Mouse (Mus musculus): Measurements from ENCODE around the gene Limd2. TPM values are rescaled to one million over a fixed set of nuclear protein-coding genes. Genes with fewer than 3 reads are reported as not detected.
A peak's percentile ranks its signal among the peaks of the same experiment; 100 is the strongest.

The Limd2 gene
- polyA plus RNA-seq, 1 experiment from 2014 or later, result 431 TPM

DNA sequence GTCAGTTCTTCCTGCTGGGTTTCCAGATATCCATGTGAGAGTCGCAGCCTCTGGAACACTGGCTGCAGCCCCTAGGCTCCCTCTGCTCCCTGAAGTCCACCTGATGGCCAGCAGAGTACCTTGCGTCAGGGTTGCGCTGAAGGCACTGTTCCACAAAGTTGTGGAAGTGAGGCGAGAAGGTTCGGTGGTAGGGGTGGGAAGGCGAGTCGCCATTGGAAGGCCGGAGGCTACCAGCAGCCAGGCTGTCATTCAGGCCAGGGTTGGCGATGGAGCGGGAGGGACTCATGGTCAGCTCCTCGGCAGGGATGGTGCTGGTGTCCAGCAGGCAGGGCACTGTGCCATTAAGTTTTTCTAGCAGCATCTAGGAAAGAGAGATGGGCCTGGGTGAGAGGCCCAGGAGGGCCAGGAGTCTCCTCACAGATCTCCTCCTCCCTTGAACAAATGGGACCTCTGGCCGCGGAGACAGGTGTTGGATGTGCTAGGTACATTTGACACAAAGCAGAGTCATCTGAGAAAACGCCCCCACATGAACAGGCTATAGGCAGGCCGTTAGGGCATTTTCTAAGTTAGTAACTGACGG lies 4.0 kb upstream of the Limd2 start:
- Histone ChIP-seq H3K27ac (replicated peaks; ENCODE audit: low read depth, low read length) (no peak overlapping the region), H3K9ac (replicated peaks; ENCODE audit: low read length) (no peak overlapping the region), H3K36me3 (replicated peaks; ENCODE audit: control insufficient read depth, insufficient read depth, low read depth, low read length) (peaks cover 3% of the 10 kb centered on the region; the same call in 1 of the 2 replicates), H3K4me3 (ENCODE audit: low read depth, low read length) (no peak overlapping the region), H3K27me3 (ENCODE audit: control insufficient read depth, insufficient read depth, low read length) (no peaks in the 10 kb centered on the region), H3K4me2 (ENCODE audit: low read depth, low read length) (no peak overlapping the region), H3K9me3 (replicated peaks; ENCODE audit: control insufficient read depth, low read length) (no peaks in the 10 kb centered on the region), H3K4me1 (ENCODE audit: control insufficient read depth, insufficient read depth, low read length) (peaks cover 10% of the 10 kb centered on the region)
- DNase-seq (ENCODE audit: low spot score), result no peak
- WGBS, result 93% methylated on average over 16 of the region's 16 CpGs
- ATAC-seq (replicated peaks; ENCODE audit: insufficient number of reproducible peaks, low FRiP score, low TSS enrichment, low read depth), result no peak

DNA sequence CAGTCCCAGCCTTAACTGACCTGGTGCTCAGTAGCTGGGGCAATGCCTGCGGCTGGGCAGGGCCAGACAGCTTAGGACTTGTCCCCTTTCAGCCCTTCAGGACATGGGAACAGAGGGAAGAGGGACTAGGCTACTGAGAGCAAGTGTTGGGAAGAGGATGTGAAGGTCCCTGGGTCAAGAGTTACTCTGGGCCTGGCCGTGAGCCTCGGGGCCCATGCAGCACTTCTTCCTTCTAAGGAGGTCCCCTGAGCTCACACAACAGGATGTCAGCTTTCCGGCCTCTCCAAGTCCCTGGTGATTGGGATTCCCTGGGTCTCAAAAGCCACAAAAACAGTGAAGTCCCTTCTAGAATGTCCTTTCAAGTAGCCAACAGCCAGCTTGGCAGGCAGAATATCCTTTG lies 2.9 kb upstream of the Limd2 start:
- no peak overlapping the region for H3K27ac ChIP-seq (replicated peaks; ENCODE audit: low read depth, low read length)
- H3K4me1 ChIP-seq (ENCODE audit: control insufficient read depth, insufficient read depth, low read length), result peaks cover 14% of the 10 kb centered on the region
- no peak for ATAC-seq (replicated peaks; ENCODE audit: insufficient number of reproducible peaks, low FRiP score, low TSS enrichment, low read depth)
- H3K9ac ChIP-seq (replicated peaks; ENCODE audit: low read length), result no peak overlapping the region
- H3K4me3 ChIP-seq (ENCODE audit: low read depth, low read length), result no peak overlapping the region
- 78% methylated on average over 4 of the region's 4 CpGs for WGBS
- peaks cover 3% of the 10 kb centered on the region; the same call in 1 of the 2 replicates for H3K36me3 ChIP-seq (replicated peaks; ENCODE audit: control insufficient read depth, insufficient read depth, low read depth, low read length)
- H3K9me3 ChIP-seq (replicated peaks; ENCODE audit: control insufficient read depth, low read length), result no peaks in the 10 kb centered on the region
- no peak overlapping the region for H3K4me2 ChIP-seq (ENCODE audit: low read depth, low read length)
- no peak for DNase-seq (ENCODE audit: low spot score)
- no peaks in the 10 kb centered on the region for H3K27me3 ChIP-seq (ENCODE audit: control insufficient read depth, insufficient read depth, low read length)

DNA sequence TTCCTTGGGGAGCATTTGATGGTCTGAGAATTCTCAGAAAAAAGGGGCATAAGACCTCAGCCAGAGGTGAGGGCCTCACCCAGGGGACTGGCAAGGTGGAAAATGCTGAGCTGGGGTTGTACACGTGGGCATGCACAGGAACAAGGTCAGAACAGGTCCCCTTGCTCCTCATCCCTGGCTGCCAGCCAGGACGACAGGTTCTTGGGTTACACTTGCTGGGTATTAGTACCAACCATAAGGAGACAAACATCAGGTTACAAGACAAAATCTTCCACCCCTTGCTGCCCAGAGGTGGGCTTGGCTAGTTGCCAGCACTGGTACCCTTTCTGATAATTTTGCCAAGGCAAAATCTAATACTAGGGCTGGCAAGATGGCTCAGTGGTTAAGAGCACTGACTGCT lies 1.6 kb upstream of the Limd2 start:
- Histone ChIP-seq H3K9ac (replicated peaks; ENCODE audit: low read length) (no peak overlapping the region), H3K9me3 (replicated peaks; ENCODE audit: control insufficient read depth, low read length) (no peaks in the 10 kb centered on the region), H3K4me3 (ENCODE audit: low read depth, low read length) (no peak overlapping the region), H3K4me2 (ENCODE audit: low read depth, low read length) (no peak overlapping the region), H3K4me1 (ENCODE audit: control insufficient read depth, insufficient read depth, low read length) (peaks cover 19% of the 10 kb centered on the region), H3K27me3 (ENCODE audit: control insufficient read depth, insufficient read depth, low read length) (no peaks in the 10 kb centered on the region), H3K36me3 (replicated peaks; ENCODE audit: control insufficient read depth, insufficient read depth, low read depth, low read length) (peaks cover 14% of the 10 kb centered on the region), H3K27ac (replicated peaks; ENCODE audit: low read depth, low read length) (no peak overlapping the region)
- no peak for DNase-seq (ENCODE audit: low spot score)
- no peak for ATAC-seq (replicated peaks; ENCODE audit: insufficient number of reproducible peaks, low FRiP score, low TSS enrichment, low read depth)
- WGBS, result 84% methylated on average over 2 of the region's 2 CpGs

DNA sequence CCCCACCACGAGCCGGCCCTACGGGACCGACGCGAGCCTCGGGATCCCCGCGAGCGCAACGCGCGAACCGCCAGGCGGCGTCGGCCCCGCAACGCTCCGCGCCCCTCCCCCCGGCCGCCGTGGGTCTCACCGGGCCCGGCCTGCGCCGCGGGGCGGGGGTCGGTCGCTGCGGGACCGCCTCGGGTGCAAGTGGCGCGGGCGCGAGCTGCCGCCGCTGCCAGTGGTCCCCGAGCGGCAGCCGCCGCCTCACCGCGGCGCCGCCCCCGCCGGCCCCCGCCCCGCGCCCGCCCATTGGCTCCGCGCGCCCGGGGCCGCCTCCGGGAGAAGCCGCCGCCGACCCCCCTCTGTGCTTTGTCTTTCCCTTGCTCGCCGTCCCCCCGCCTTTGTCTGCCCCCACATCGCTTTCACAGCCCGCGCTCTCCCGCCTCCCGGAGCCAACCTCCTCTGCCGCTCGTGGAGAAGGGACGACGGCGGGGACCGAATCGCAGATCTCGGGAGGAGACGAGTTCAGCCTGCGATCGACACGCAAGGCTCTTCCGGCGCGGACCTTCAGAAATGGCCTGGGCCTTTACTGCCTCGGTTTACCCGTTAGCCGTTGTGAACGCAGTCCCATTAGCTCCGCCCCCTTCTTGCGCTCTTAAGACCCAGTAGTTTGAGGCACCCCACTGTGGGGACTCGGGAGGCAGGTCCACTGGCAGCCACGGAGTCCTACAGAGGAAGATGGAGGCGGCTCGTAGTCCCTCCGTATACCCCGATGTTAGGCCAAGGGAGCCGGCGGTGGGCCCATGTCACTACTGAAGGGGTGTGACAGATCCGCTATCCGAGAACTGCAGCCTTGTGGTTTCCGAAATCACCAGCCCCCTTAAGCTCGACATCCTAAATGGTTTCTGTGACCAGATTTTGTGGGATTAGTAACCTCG lies 479 bp downstream of the Limd2 start:
- Histone ChIP-seq H3K4me2 (ENCODE audit: low read depth, low read length) (peak overlapping the region; percentile 96), H3K4me3 (ENCODE audit: low read depth, low read length) (peak overlapping the region; percentile 83), H3K9ac (replicated peaks; ENCODE audit: low read length) (peak overlapping the region; percentile 96), H3K4me1 (ENCODE audit: control insufficient read depth, insufficient read depth, low read length) (peaks cover 19% of the 10 kb centered on the region), H3K9me3 (replicated peaks; ENCODE audit: control insufficient read depth, low read length) (no peaks in the 10 kb centered on the region), H3K36me3 (replicated peaks; ENCODE audit: control insufficient read depth, insufficient read depth, low read depth, low read length) (peaks cover 18% of the 10 kb centered on the region), H3K27me3 (ENCODE audit: control insufficient read depth, insufficient read depth, low read length) (no peaks in the 10 kb centered on the region), H3K27ac (replicated peaks; ENCODE audit: low read depth, low read length) (peak overlapping the region; percentile 99)
- DNase-seq (ENCODE audit: low spot score) (peak; percentile 84), ATAC-seq (replicated peaks; ENCODE audit: insufficient number of reproducible peaks, low FRiP score, low TSS enrichment, low read depth) (peak; percentile 53)
- WGBS, result under 1% methylated on average over 65 of the region's 106 CpGs

DNA sequence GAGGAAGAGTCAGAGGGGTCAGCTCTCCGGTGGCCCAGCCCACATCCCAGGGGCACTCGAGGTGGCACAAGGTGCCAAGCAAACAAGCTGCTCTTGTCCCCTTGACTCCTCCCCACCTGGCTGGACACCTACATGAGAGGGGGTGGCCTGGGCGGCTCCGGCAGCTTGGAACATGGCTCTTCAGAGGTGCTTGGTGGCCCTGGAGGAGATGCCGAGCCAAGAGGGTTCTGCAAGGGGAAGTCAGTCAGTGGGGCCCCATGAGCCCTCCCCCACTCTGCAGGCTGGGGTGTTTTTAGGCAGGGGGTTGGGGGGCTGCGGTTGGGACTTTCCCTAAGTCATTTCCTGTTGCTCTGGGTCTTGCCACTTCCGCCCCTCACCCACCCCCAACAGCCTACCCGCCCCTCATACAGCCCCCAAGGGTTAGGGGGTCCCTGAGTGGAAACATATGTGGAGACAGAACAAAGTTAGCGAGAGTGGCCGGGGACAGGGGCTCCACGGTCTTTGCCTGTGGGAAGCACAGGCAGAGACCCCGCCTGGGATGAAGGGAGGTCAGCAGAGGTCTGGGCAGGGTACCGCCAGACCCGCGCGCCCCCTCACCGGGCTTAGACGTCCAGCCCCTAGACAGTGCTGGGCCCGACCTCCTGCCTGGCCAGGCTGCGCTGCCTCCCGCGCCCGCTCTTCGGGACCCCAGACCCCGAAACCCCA lies 1.3 kb downstream of the Limd2 start:
- H3K4me1 ChIP-seq (ENCODE audit: control insufficient read depth, insufficient read depth, low read length), result peaks cover 19% of the 10 kb centered on the region
- DNase-seq (ENCODE audit: low spot score), result peak; percentile 84
- H3K36me3 ChIP-seq (replicated peaks; ENCODE audit: control insufficient read depth, insufficient read depth, low read depth, low read length), result peaks cover 18% of the 10 kb centered on the region
- no peaks in the 10 kb centered on the region for H3K27me3 ChIP-seq (ENCODE audit: control insufficient read depth, insufficient read depth, low read length)
- under 1% methylated on average over 25 of the region's 25 CpGs for WGBS
- peak overlapping the region; percentile 96 for H3K9ac ChIP-seq (replicated peaks; ENCODE audit: low read length)
- H3K9me3 ChIP-seq (replicated peaks; ENCODE audit: control insufficient read depth, low read length), result no peaks in the 10 kb centered on the region
- H3K27ac ChIP-seq (replicated peaks; ENCODE audit: low read depth, low read length), result peak overlapping the region; percentile 99
- H3K4me2 ChIP-seq (ENCODE audit: low read depth, low read length), result peak overlapping the region; percentile 96
- ATAC-seq (replicated peaks; ENCODE audit: insufficient number of reproducible peaks, low FRiP score, low TSS enrichment, low read depth), result peak; percentile 68
- H3K4me3 ChIP-seq (ENCODE audit: low read depth, low read length), result peak overlapping the region; percentile 83

DNA sequence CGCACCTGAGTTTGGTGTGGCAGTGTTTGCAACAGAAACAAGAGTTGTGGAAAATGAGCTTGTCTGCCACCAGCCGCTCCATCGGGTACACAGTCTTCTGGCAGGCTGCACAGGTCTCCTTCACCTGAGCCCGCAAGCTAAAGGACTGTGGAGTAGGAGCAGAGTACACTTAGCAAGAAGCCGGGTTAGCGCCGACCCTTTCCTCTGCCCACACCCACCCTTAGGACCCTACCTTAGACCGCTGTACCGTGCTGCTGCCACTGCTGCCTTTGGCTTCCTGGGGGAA lies 1.8 kb downstream of the Limd2 start:
- H3K36me3 ChIP-seq (replicated peaks; ENCODE audit: control insufficient read depth, insufficient read depth, low read depth, low read length), result peaks cover 18% of the 10 kb centered on the region
- peak overlapping the region; percentile 96 for H3K4me2 ChIP-seq (ENCODE audit: low read depth, low read length)
- peak overlapping the region; percentile 83 for H3K4me3 ChIP-seq (ENCODE audit: low read depth, low read length)
- ATAC-seq (replicated peaks; ENCODE audit: insufficient number of reproducible peaks, low FRiP score, low TSS enrichment, low read depth), result peak; percentile 27; the same call in 1 of the 2 replicates
- H3K9ac ChIP-seq (replicated peaks; ENCODE audit: low read length), result peak overlapping the region; percentile 96
- H3K27ac ChIP-seq (replicated peaks; ENCODE audit: low read depth, low read length), result peak overlapping the region; percentile 99
- H3K4me1 ChIP-seq (ENCODE audit: control insufficient read depth, insufficient read depth, low read length), result peaks cover 19% of the 10 kb centered on the region
- no peaks in the 10 kb centered on the region for H3K9me3 ChIP-seq (replicated peaks; ENCODE audit: control insufficient read depth, low read length)
- 41% methylated on average over 9 of the region's 9 CpGs for WGBS
- no peaks in the 10 kb centered on the region for H3K27me3 ChIP-seq (ENCODE audit: control insufficient read depth, insufficient read depth, low read length)
- DNase-seq (ENCODE audit: low spot score), result no peak

DNA sequence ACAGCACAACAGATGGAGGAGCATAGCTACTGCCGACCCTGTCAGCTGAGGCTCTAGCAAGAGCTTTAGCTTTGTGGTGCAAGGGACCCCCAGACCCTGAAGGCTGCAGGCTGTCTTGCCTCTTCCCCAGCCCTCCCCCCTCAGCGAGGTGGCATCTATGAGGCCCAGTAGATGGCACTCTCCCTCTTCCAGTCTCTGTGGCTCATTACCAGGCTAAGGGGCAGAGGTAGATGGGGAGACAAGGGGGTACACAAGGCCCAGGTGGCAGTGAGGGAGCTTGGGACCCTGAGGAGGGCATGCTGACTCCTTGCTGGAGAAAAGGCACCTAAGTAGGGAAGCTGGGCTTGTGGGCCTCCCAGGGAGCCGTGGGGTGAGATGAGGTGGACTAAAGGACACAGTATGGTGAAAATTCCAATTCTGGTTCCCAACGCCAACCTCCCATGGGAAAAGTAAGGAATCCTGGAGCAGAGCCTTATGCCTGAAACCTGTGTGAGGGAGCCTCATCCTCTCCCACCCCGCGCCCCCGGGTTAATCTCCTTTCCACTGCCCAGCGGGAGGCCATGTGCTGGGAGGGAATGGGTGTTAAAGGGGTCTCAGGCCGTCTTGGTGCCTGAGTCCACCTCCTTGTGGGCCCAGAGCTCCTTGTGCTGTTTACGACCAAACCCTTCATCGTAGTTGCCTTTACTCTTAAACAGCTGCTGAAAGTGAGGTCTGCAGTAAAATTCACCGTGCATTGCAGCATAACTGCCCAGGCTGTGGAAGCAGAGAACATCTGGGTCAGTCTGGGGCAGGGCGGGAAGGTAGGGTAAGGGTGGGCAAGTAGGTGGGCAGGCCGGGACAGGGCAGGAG lies 2.4 kb downstream of the Limd2 start:
- peak overlapping the region; percentile 96 for H3K4me2 ChIP-seq (ENCODE audit: low read depth, low read length)
- DNase-seq (ENCODE audit: low spot score) (no peak), ATAC-seq (replicated peaks; ENCODE audit: insufficient number of reproducible peaks, low FRiP score, low TSS enrichment, low read depth) (no peak)
- H3K27me3 ChIP-seq (ENCODE audit: control insufficient read depth, insufficient read depth, low read length), result no peaks in the 10 kb centered on the region
- 57% methylated on average over 14 of the region's 14 CpGs for WGBS
- peak overlapping the region; percentile 96 for H3K9ac ChIP-seq (replicated peaks; ENCODE audit: low read length)
- H3K9me3 ChIP-seq (replicated peaks; ENCODE audit: control insufficient read depth, low read length), result no peaks in the 10 kb centered on the region
- peak overlapping the region; percentile 83 for H3K4me3 ChIP-seq (ENCODE audit: low read depth, low read length)
- peaks cover 19% of the 10 kb centered on the region for H3K4me1 ChIP-seq (ENCODE audit: control insufficient read depth, insufficient read depth, low read length)
- peaks cover 18% of the 10 kb centered on the region for H3K36me3 ChIP-seq (replicated peaks; ENCODE audit: control insufficient read depth, insufficient read depth, low read depth, low read length)
- peak overlapping the region; percentile 99 for H3K27ac ChIP-seq (replicated peaks; ENCODE audit: low read depth, low read length)

Data from embryonic facial prominence, embryonic 11.5 days (tissue).